Mouse (Mus musculus) stomach, postnatal 0 days (tissue): ENCODE measurements around the gene Ext2. TPM values are rescaled to one million over a fixed set of nuclear protein-coding genes. Genes with fewer than 3 reads are reported as not detected.

Experiments used
- ATAC-seq: fragments of 200-750 bp; cut with Nextera tagmentation; 2 replicates; pipeline ENCODE4 v1.8.0; 2017; ENCODE audit not compliant: low FRiP score, low TSS enrichment
- DNase-seq: peaks from one replicate; pipeline ENCODE4 v3.0.0-alpha.2; 2016; ENCODE audit warnings: low spot score
- H3K27ac ChIP-seq: fragments of 300-500 bp; sonication (generic); replicated peaks from 2 replicates; pipeline ENCODE4 v1.5.1; 2014; ENCODE audit warnings: mild to moderate bottlenecking, control low read depth
- H3K27me3 ChIP-seq: fragments of 300-500 bp; sonication (generic); 2 replicates; pipeline ENCODE4 v1.6.1; 2014; ENCODE audit warnings: low read length; ENCODE audit not compliant: control insufficient read depth, insufficient read depth
- H3K36me3 ChIP-seq: fragments of 300-500 bp; sonication (generic); 2 replicates; pipeline ENCODE4 v1.6.1; 2014; ENCODE audit warnings: low read length, mixed read lengths; ENCODE audit not compliant: control insufficient read depth, insufficient read depth
- H3K4me1 ChIP-seq: fragments of 300-500 bp; sonication (generic); replicated peaks from 2 replicates; pipeline ENCODE4 v1.6.1; 2014; ENCODE audit warnings: antibody characterized with exemption; ENCODE audit not compliant: control insufficient read depth, insufficient read depth
- H3K4me2 ChIP-seq: fragments of 300-500 bp; sonication (generic); replicated peaks from 2 replicates; pipeline ENCODE4 v1.6.1; 2014; ENCODE audit warnings: low read depth, mild to moderate bottlenecking, control low read depth, moderate library complexity
- H3K4me3 ChIP-seq: fragments of 300-500 bp; sonication (generic); 2 replicates; pipeline ENCODE4 v1.5.1; 2014; ENCODE audit warnings: low read depth, low read length, control low read depth
- H3K9ac ChIP-seq: fragments of 300-500 bp; sonication (generic); 2 replicates; pipeline ENCODE4 v1.6.1; 2014; ENCODE audit warnings: mild to moderate bottlenecking, low read length, control low read depth, mixed read lengths
- H3K9me3 ChIP-seq: fragments of 300-500 bp; sonication (generic); 2 replicates; pipeline ENCODE4 v1.6.1; 2016; ENCODE audit warnings: low read length; ENCODE audit not compliant: control insufficient read depth
- CTCF ChIP-seq: IDR thresholded peaks from 2 replicates; pipeline ENCODE4 v1.5.1; 2016; ENCODE audit warnings: antibody characterized with exemption, low read depth, mild to moderate bottlenecking, moderate library complexity
- EP300 ChIP-seq: optimal IDR thresholded peaks from 2 replicates; pipeline ENCODE3; 2016; ENCODE audit warnings: antibody characterized with exemption
- WGBS: fragments of 180-500 bp; shearing (Covaris S2); extraction: QIAGEN DNeasy Blood & Tissue Kit; methylation state at CpG from one replicate; pipeline ENCODE4 v1.1.7; 2014; 5-methylcytosine and 5-hydroxymethylcytosine counted together
- polyA plus RNA-seq: library from polyadenylated mRNA; unstranded; fragments of >200 nt; fragmentation: Nextera tagmentation; extraction: Ambion mirVana; gene quantifications from 2 replicates; pipeline ENCODE4 v1.2.1, GENCODE M21; 2015

Gene Ext2
- polyA plus RNA-seq, 1 experiment from 2014 or later: 51.2 TPM

DNA sequence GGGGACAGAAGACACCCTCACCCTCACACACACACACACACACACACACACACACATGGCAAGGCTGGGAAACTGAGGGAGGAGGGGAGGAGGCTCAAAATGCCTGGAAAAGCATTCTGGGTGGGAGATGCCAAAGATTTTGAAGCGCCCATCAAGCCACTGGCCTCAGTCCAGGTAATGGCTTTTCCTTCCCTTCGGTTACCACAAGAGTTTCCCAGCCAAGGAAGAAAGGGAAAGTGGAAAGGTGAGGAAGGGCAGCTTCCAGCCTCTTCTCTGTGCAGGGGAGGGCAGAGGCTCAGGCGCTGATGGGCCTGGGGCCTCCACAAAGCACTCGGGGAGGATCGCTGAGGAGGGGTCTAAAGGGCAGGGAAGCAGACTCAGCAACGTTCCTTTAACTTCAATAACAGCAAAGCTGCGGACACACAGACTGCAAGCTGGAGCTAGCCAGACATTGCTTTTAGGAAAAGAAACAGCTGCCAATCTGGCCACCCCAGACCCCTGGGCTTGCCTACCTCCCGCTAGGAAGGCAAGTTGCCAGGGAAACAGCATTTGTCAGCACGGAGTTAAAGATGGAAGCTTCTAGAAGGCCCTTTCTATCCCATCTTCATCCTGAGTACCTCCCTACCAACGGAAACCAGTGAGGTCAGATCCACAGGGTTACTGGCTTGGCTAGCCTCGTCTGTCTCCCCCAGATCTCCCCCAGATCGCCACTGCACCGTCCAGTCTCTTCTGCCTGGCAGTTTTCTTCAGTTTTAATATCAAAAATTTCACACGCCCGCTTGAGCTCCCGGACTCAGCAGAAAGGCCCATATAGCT, 43.1 kb downstream of the Ext2 start:
- Histone ChIP-seq H3K27me3 (no peaks in the 10 kb centered on the region), H3K36me3 (no peaks in the 10 kb centered on the region), H3K9me3 (no peaks in the 10 kb centered on the region), H3K4me3 (no peak overlapping the region), H3K4me2 (no peak overlapping the region), H3K27ac (no peak overlapping the region), H3K9ac (no peak overlapping the region), H3K4me1 (no peaks in the 10 kb centered on the region)
- 56% methylated on average over 15 of the region's 16 CpGs for WGBS
- DNase-seq (no peak), ATAC-seq (no peak)
- TF ChIP-seq EP300 (no peak), CTCF (no peak)

DNA sequence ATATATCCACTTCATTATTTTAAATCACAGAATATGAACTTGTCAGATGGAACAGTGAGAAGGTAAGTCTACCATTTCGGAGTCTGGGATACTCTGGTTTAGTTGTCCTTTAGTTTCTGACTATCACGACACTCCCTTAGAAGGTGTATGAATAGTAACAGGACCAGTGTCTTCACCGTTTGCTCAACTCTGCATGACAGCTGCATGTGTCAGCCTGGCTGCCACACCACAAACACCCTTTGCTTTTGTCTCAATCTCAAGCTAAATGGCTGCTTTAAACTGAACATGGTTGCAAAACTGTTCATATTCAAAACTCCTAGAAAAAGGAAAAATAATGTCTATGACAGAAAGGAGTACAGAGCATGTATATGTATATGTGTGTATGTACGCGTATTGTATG, 43.8 kb downstream of the Ext2 start:
- Histone ChIP-seq H3K27me3 (no peaks in the 10 kb centered on the region), H3K4me1 (no peaks in the 10 kb centered on the region), H3K9ac (no peak overlapping the region), H3K4me3 (no peak overlapping the region), H3K4me2 (no peak overlapping the region), H3K27ac (no peak overlapping the region), H3K36me3 (no peaks in the 10 kb centered on the region), H3K9me3 (no peaks in the 10 kb centered on the region)
- 87% methylated on average over 5 of the region's 5 CpGs for WGBS
- ATAC-seq (no peak), DNase-seq (no peak)
- TF ChIP-seq EP300: no peak

DNA sequence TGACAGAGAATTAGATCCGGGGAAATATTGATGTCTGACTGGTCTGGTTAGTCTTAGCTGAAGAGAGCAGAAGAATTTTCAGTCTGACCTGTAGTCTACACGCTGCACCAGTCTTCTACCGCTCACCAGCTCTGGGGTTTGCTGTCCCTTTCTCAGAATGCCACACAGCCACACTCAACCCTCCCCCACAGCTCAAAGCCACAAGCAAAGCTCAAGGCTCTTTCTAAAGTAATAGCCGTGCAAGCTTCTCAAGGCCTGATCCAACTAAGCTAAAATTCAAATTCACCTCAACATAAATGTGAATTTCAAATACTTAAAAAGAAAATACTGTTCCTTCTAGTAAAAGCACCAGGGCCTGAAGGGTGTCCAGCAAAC, 45.3 kb downstream of the Ext2 start:
- H3K4me2 ChIP-seq: no peak overlapping the region
- WGBS: 79% methylated on average over 4 of the region's 4 CpGs
- no peak overlapping the region for H3K4me3 ChIP-seq
- no peaks in the 10 kb centered on the region for H3K36me3 ChIP-seq
- no peaks in the 10 kb centered on the region for H3K27me3 ChIP-seq
- no peaks in the 10 kb centered on the region for H3K9me3 ChIP-seq
- TF ChIP-seq EP300 (no peak), CTCF (no peak)
- DNase-seq (no peak), ATAC-seq (no peak)
- no peaks in the 10 kb centered on the region for H3K4me1 ChIP-seq
- no peak overlapping the region for H3K27ac ChIP-seq
- H3K9ac ChIP-seq: no peak overlapping the region

DNA sequence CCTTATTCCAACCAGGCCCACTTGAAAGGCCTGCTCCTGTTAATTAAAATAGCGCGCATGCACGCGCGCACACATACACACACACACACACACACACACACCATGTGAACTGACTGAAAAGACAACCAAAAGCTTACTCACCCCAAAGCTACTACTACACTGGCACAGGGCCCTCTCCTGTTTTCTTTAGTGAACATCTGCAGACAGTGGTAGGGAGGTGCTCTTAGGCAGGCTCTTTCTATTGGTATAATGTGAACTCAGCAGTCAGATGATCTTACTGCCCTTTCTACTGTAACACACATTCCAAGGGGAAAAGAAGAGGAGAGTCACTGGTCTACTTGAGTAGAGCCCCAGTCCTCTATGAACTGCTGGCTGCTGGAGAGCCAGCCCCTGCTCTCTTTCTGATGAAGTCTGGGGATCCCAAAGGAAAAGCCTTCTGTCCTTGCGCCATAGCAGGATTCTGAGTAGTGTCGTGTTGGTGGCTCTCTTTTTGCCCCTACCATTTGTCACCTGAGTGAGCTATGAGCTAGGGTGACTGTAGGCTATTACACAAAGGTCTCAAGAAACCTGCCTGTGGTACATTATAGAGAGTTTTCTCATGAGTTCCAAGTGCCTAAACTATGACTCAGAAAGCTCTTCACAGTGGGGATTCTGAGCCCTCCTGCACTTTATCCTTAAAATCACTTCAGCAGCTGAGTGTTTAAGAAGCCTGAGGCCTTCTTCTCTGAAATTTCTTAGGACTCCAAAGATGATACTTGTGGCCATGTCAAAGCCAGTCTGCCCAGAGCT, 45.9 kb downstream of the Ext2 start:
- 82% methylated on average over 7 of the region's 7 CpGs for WGBS
- H3K27ac ChIP-seq: no peak overlapping the region

DNA sequence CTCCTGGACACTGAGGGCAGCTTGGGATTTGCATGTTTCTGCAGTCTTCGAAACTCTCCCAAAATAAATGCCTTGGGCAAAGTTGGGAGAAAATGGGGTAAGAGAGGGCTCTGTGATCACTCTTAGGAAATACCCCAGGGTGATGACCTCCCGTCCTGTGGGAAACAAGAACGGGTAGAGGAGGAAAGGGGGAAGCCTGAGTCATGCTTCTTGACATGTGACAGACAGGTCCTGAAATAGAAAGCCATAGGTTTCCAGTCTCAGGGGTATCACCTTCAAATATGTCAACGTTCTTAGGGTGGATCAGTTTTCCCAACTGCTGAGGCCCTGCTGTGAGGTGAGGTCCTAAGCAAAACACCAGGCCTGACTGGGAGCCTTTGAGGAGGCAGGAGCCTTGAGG, 46.9 kb downstream of the Ext2 start:
- no peak overlapping the region for H3K27ac ChIP-seq
- no peaks in the 10 kb centered on the region for H3K27me3 ChIP-seq
- DNase-seq (no peak), ATAC-seq (no peak)
- no peaks in the 10 kb centered on the region for H3K4me1 ChIP-seq
- TF ChIP-seq EP300: no peak
- TF ChIP-seq CTCF: no peak
- H3K4me3 ChIP-seq: no peak overlapping the region
- WGBS: 60% methylated on average over 4 of the region's 4 CpGs
- no peaks in the 10 kb centered on the region for H3K36me3 ChIP-seq
- H3K9ac ChIP-seq: no peak overlapping the region
- no peaks in the 10 kb centered on the region for H3K9me3 ChIP-seq
- no peak overlapping the region for H3K4me2 ChIP-seq

More for the DNA sequence above, 45.9 kb downstream of the Ext2 start:
- no peak overlapping the region for H3K4me3 ChIP-seq
- no peak overlapping the region for H3K4me2 ChIP-seq
- no peaks in the 10 kb centered on the region for H3K27me3 ChIP-seq
- TF ChIP-seq CTCF: no peak
- H3K9ac ChIP-seq: no peak overlapping the region
- DNase-seq (no peak), ATAC-seq (0 out of 2 replicates have a peak, but pooled peaks have one; percentile 13)
- H3K9me3 ChIP-seq: no peaks in the 10 kb centered on the region
- H3K4me1 ChIP-seq: no peaks in the 10 kb centered on the region
- no peaks in the 10 kb centered on the region for H3K36me3 ChIP-seq

DNA sequence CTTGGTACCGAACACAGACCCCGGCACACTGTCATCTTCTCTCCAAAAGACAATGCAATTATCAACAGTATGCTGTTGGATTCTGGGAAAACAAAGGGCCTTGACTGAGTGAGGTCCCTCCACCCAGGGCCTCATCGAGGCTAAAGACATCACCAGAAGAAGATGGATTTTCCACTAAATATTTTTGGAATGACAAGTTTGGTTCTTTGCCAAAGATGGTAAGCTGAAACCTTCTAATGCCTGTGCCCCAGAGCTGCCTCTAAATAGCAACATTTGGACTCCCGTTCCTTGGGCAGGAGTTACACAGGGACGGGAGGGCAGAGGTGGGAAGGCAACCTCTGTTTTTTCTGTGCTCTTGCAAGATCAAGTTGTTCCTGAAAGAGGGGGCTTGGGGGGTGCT, 47.4 kb downstream of the Ext2 start:
- H3K27me3 ChIP-seq: no peaks in the 10 kb centered on the region
- WGBS: 62% methylated on average over 5 of the region's 5 CpGs
- no peaks in the 10 kb centered on the region for H3K4me1 ChIP-seq
- DNase-seq (no peak), ATAC-seq (no peak)
- no peaks in the 10 kb centered on the region for H3K9me3 ChIP-seq
- H3K36me3 ChIP-seq: no peaks in the 10 kb centered on the region; the same call in 1 of the 2 replicates
- no peak overlapping the region for H3K4me3 ChIP-seq
- no peak overlapping the region for H3K27ac ChIP-seq
- TF ChIP-seq CTCF: no peak
- TF ChIP-seq EP300: no peak
- H3K9ac ChIP-seq: no peak overlapping the region
- no peak overlapping the region for H3K4me2 ChIP-seq
